Mouse (Mus musculus): ENCODE results near the gene Cd244a.

DNA sequence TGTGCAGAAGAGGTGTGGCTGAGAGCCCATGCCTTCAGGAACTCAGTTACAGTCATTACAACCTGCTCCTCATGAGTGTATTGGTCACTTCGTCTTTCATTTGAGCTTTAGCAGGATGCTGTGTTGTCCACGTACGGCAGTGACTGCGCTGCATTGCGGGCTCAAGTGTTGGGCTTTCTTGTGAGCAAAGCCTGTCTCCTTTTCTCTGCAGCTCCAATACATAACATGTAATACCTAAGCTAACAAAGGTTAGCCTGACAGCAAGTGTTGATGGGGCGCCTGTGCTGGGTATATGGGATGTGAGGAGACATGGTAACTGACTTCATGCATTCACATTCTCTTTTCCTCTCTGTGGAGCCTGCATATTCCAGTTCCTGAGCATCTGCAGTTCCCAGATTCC is 61.1 kb downstream of the Cd244a start:
- no peak for TF ChIP-seq CTCF (IDR thresholded peaks at IDR 0.05 in 2 of 3, conservative IDR thresholded peaks at IDR 0.05 in 1 of 3; ENCODE audit: control insufficient read depth in 1 of 3, insufficient read depth in 1 of 3, low read depth in 2 of 3, low read length in 3 of 3, poor library complexity in 1 of 3, severe bottlenecking in 1 of 3)
- no peak for TF ChIP-seq NELFE (IDR thresholded peaks at IDR 0.05; ENCODE audit: low read depth, low read length)
- no peak for TF ChIP-seq CHD2 (IDR thresholded peaks at IDR 0.05; ENCODE audit: low read length)
- TF ChIP-seq MAZ (IDR thresholded peaks at IDR 0.05; ENCODE audit: low read depth, low read length): no peak
- no peak for TF ChIP-seq POLR2AphosphoS5 (IDR thresholded peaks at IDR 0.05; ENCODE audit: borderline replicate concordance, low read depth, low read length)
